ENCODE assay signal across 31 mouse cellular contexts in genomic region chr15:100710838-100711237, GRCm38 (mm10). TPM values are rescaled to one million over a fixed set of nuclear protein-coding genes. Genes with fewer than 3 reads are reported as not detected.
DNase-seq lines count a peak whose midpoint lies in the region; ATAC-seq and TF ChIP-seq lines count a peak whose summit lies in the region.
"Had no signal": no experiment of that assay in that cellular context is flagged by ENCODE, and none has a peak within 500 bp of the region (broad histone marks: within the 10 kb centered on the region; RNA-seq: fewer than 3 reads in every experiment).

No protein-coding gene starts in this region.

- ATAC-seq in kidney, embryonic 15.5 days (replicated peaks; ENCODE audit: low FRiP score) = peak; percentile 74
- ATAC-seq: forebrain, embryonic 15.5 days; hindbrain, postnatal 0 days; intestine, embryonic 15.5 days; liver, embryonic 12.5 days; liver, postnatal 0 days; midbrain, embryonic 15.5 days had no signal

- no peak overlapping the region for H3K27ac ChIP-seq in gastrocnemius, adult 2 months
- peak overlapping the region; percentile 32; the same call in 1 of the 2 replicates for H3K27ac ChIP-seq in kidney, embryonic 15.5 days
- H3K27ac ChIP-seq: embryonic facial prominence, embryonic 12.5 days; forebrain, embryonic 10.5 days; forebrain, embryonic 15.5 days; hindbrain, embryonic 12.5 days; hindbrain, postnatal 0 days; intestine, embryonic 15.5 days; layer of hippocampus, adult 2 months; left cerebral cortex, adult 2 months; limb, embryonic 13.5 days; liver, embryonic 12.5 days; midbrain, embryonic 15.5 days; neural tube, embryonic 12.5 days; stomach, postnatal 0 days had no signal

- no peak overlapping the region for H3K9ac ChIP-seq in kidney, embryonic 15.5 days
- H3K9ac ChIP-seq: embryonic facial prominence, embryonic 12.5 days; forebrain, embryonic 15.5 days; hindbrain, embryonic 12.5 days; intestine, embryonic 15.5 days; limb, embryonic 13.5 days; liver, embryonic 12.5 days; liver, postnatal 0 days; midbrain, embryonic 15.5 days; neural tube, embryonic 12.5 days had no signal

- DNase-seq in gastrocnemius, adult 2 months = peak; percentile 26
- DNase-seq in gastrocnemius, postnatal 10 days = no peak
- DNase-seq in kidney, postnatal 25 days = peak; percentile 57 to 78
- DNase-seq in adrenal gland, postnatal 25 days = no peak
- DNase-seq in thymus, postnatal 0 days (ENCODE audit: low spot score) = no peak
- no peak for DNase-seq in lung, postnatal 25 days (ENCODE audit: low spot score)
- no peak for DNase-seq in heart, postnatal 14 days
- DNase-seq: adrenal gland, postnatal 14 days; cerebellum, adult 11-12 months; cerebellum, adult 9-11 months; embryo, embryonic 11 days; liver, postnatal 0 days; right cerebral cortex, adult 18-20 months; spleen, adult 18-20 months; thymus, adult 18-20 months; thymus, postnatal 36 days had no signal

- H3K4me1 ChIP-seq in kidney, embryonic 15.5 days = peaks cover 36% of the 10 kb centered on the region
- H3K4me1 ChIP-seq: embryonic facial prominence, embryonic 12.5 days; forebrain, embryonic 15.5 days; hindbrain, embryonic 12.5 days; limb, embryonic 13.5 days; midbrain, embryonic 15.5 days; neural tube, embryonic 12.5 days had no signal

- H3K27me3 ChIP-seq in kidney, embryonic 15.5 days = no peaks in the 10 kb centered on the region
- H3K27me3 ChIP-seq: embryonic facial prominence, embryonic 12.5 days; forebrain, embryonic 15.5 days; hindbrain, embryonic 12.5 days; intestine, embryonic 15.5 days; limb, embryonic 13.5 days; liver, embryonic 12.5 days; midbrain, embryonic 15.5 days; neural tube, embryonic 12.5 days had no signal

- peak; percentile 7; the same call in 1 of the 2 replicates for TF ChIP-seq CTCF in gastrocnemius, adult 2 months (IDR thresholded peaks at IDR 0.05)

- H3K4me3 ChIP-seq in gastrocnemius, adult 2 months = no peak overlapping the region
- H3K4me3 ChIP-seq in kidney, embryonic 15.5 days (replicated peaks) = no peak overlapping the region
- H3K4me3 ChIP-seq: embryonic facial prominence, embryonic 12.5 days; forebrain, embryonic 10.5 days; forebrain, embryonic 15.5 days; hindbrain, embryonic 12.5 days; intestine, embryonic 15.5 days; layer of hippocampus, adult 2 months; left cerebral cortex, adult 2 months; limb, embryonic 13.5 days; liver, embryonic 12.5 days; midbrain, embryonic 15.5 days; neural tube, embryonic 12.5 days had no signal

- 23% methylated on average over 6 of the region's 6 CpGs for WGBS in kidney, embryonic 15.5 days

- no peaks in the 10 kb centered on the region for H3K9me3 ChIP-seq in kidney, embryonic 15.5 days (replicated peaks)
- H3K9me3 ChIP-seq: embryonic facial prominence, embryonic 12.5 days; forebrain, embryonic 10.5 days; forebrain, embryonic 15.5 days; hindbrain, embryonic 12.5 days; intestine, embryonic 15.5 days; limb, embryonic 13.5 days; liver, embryonic 12.5 days; midbrain, embryonic 15.5 days; neural tube, embryonic 12.5 days had no signal

- H3K4me2 ChIP-seq in kidney, embryonic 15.5 days = no peak overlapping the region
- H3K4me2 ChIP-seq: embryonic facial prominence, embryonic 12.5 days; forebrain, embryonic 15.5 days; hindbrain, embryonic 12.5 days; intestine, embryonic 15.5 days; limb, embryonic 13.5 days; liver, embryonic 12.5 days; midbrain, embryonic 15.5 days; neural tube, embryonic 12.5 days had no signal

- intact Hi-C loops in gastrocnemius, adult 2 months (cut with DNase I) = no loop called here
- intact Hi-C loops in heart, postnatal 14 days (cut with DNase I) = no loop called here

- H3K36me3 ChIP-seq in kidney, embryonic 15.5 days = no peaks in the 10 kb centered on the region
- H3K36me3 ChIP-seq: embryonic facial prominence, embryonic 12.5 days; forebrain, embryonic 10.5 days; forebrain, embryonic 15.5 days; G1E; hindbrain, embryonic 12.5 days; intestine, embryonic 15.5 days; limb, embryonic 13.5 days; liver, embryonic 12.5 days; midbrain, embryonic 15.5 days; neural tube, embryonic 12.5 days had no signal

RNA-seq across cellular contexts. Expression of gene Galnt6, which starts 18.3 kb away (rescaled TPM):
- under 1 TPM; 0.10 to 0.14 TPM for total RNA-seq in gastrocnemius, adult 2 months (2021)
- total RNA-seq in gastrocnemius, postnatal 10 days (2021) = 1 to 10 TPM in 1 of 2 experiments, under 1 TPM in 1; 0.23 to 1.6 TPM
- polyA plus RNA-seq in kidney, embryonic 15.5 days (2015; fragmentation: Nextera tagmentation; extraction: Ambion mirVana) = 1.0 and 2.4 TPM in 2 replicates
- 3.8 and 6.3 TPM in 2 replicates for total RNA-seq in adrenal gland, postnatal 25 days (2021)
- polyA plus RNA-seq in thymus, postnatal 0 days (2015; fragmentation: Nextera tagmentation; extraction: Ambion mirVana) = 16.6 and 16.9 TPM in 2 replicates
- 1 to 10 TPM; 1.5 to 1.8 TPM for total RNA-seq in heart, postnatal 14 days (2021)
- polyA plus RNA-seq: forebrain, embryonic 10.5 days had no signal

RNA-seq across cellular contexts. Expression of gene Cela1, which starts 23.1 kb away (rescaled TPM):
- not detected for total RNA-seq in gastrocnemius, adult 2 months (2021)
- total RNA-seq in gastrocnemius, postnatal 10 days (2021) = 1 to 10 TPM in 1 of 2 experiments, not detected in 1; 1.2 TPM
- 16.5 and 18.3 TPM in 2 replicates for polyA plus RNA-seq in kidney, embryonic 15.5 days (2015; fragmentation: Nextera tagmentation; extraction: Ambion mirVana)
- 58.0 and 58.6 TPM in 2 replicates for total RNA-seq in adrenal gland, postnatal 25 days (2021)
- 6.2 and 13.1 TPM in 2 replicates for polyA plus RNA-seq in thymus, postnatal 0 days (2015; fragmentation: Nextera tagmentation; extraction: Ambion mirVana)
- 1 to 10 TPM in 1 of 2 experiments, under 1 TPM in 1; 0.51 to 1.1 TPM for total RNA-seq in heart, postnatal 14 days (2021)

RNA-seq across cellular contexts. Expression of gene Bin2, which starts 41.5 kb away (rescaled TPM):
- total RNA-seq in gastrocnemius, adult 2 months (2021) = under 1 TPM in 1 of 2 experiments, not detected in 1; 0.69 TPM
- 1 to 10 TPM in 1 of 2 experiments, under 1 TPM in 1; 0.59 to 2.0 TPM for total RNA-seq in gastrocnemius, postnatal 10 days (2021)
- polyA plus RNA-seq in kidney, embryonic 15.5 days (2015; fragmentation: Nextera tagmentation; extraction: Ambion mirVana) = 2.6 and 3.2 TPM in 2 replicates
- total RNA-seq in adrenal gland, postnatal 25 days (2021) = 1.3 and 1.8 TPM in 2 replicates
- polyA plus RNA-seq in thymus, postnatal 0 days (2015; fragmentation: Nextera tagmentation; extraction: Ambion mirVana) = 33.1 and 45.9 TPM in 2 replicates
- 1 to 10 TPM; 1.8 to 3.9 TPM for total RNA-seq in heart, postnatal 14 days (2021)

RNA-seq across cellular contexts. Expression of gene Slc4a8, which starts 50.7 kb away (rescaled TPM):
- 1 to 10 TPM; 1.5 to 1.9 TPM for total RNA-seq in gastrocnemius, adult 2 months (2021)
- total RNA-seq in gastrocnemius, postnatal 10 days (2021) = 1 to 10 TPM; 1.7 to 2.4 TPM
- polyA plus RNA-seq in kidney, embryonic 15.5 days (2015; fragmentation: Nextera tagmentation; extraction: Ambion mirVana) = 9.6 and 9.9 TPM in 2 replicates
- total RNA-seq in adrenal gland, postnatal 25 days (2021) = 4.9 and 6.3 TPM in 2 replicates
- 2.1 and 2.7 TPM in 2 replicates for polyA plus RNA-seq in thymus, postnatal 0 days (2015; fragmentation: Nextera tagmentation; extraction: Ambion mirVana)
- total RNA-seq in heart, postnatal 14 days (2021) = 1 to 10 TPM; 4.4 to 6.9 TPM
- polyA plus RNA-seq: G1E had no signal

Comparison
In these comparisons a context has a peak if more than half of its experiments do, and no peak if none do; other contexts are left out.
1. DNase-seq: peak in gastrocnemius, adult 2 months (single experiment) and kidney, postnatal 25 days (2 of 2); none in gastrocnemius, postnatal 10 days (single experiment), adrenal gland, postnatal 25 days (single experiment), thymus, postnatal 0 days (single experiment), lung, postnatal 25 days (single experiment) and heart, postnatal 14 days (0 of 2).
2. RNA of gene Cela1, which starts 23.1 kb away (total RNA-seq): 58.0 to 58.6 TPM in adrenal gland, postnatal 25 days; 1.2 TPM in gastrocnemius, postnatal 10 days, 0.51 to 1.1 TPM in heart, postnatal 14 days and not detected in gastrocnemius, adult 2 months; every median in the first group is over 10 times any median in the second.